9 mouse cellular contexts compared by ENCODE assay signal in the genomic region with DNA sequence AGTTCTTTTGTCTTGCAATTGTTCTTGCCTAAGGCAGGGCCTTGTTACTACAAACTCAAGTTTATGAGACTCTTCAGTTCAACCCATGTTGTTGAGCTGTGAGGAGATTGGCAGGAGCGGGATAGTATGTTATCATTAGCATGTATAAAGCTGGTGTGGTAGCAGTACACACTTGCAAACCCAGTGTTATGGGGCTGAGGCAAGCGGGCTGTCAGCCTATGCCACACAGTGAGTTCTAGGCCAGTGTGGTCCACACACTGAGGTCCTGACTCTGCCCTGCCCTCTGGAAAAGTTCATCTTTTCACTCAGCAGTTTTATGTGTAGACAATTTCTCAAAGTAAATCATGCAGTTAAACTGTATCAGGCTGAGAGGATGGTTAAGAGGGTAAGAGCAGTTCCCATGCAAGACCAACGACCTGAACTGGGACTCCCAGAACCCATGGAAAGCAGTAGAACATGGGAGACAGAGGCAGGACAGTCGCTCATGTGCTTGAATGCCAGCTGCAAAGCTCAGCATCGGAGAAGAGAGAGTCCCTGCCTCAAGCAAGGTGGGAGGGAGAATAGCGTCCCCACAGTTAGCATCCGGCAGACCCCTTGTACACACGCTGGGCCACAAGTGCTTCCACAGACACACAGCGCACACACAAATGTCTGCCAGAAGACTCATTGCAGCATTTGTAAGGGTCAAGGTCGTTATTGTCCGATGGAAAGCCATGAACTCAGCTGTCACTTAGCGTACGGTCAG. TPM values are rescaled to one million over a fixed set of nuclear protein-coding genes. Genes with fewer than 3 reads are reported as not detected.
DNase-seq lines count a peak whose midpoint lies in the region; ATAC-seq and TF ChIP-seq lines count a peak whose summit lies in the region.
"Had no signal": no experiment of that assay in that cellular context is flagged by ENCODE, and none has a peak within 500 bp of the region (broad histone marks: within the 10 kb centered on the region; RNA-seq: fewer than 3 reads in every experiment).

No protein-coding gene starts in this region.

- no peak for TF ChIP-seq POLR2A in heart, adult 2 months (IDR thresholded peaks at IDR 0.05; ENCODE audit: insufficient read depth, low read depth, low read length)

- peak overlapping the region; percentile 90; the same call in 1 of the 2 replicates for H3K9ac ChIP-seq in forebrain, embryonic 12.5 days
- H3K9ac ChIP-seq in neural tube, embryonic 14.5 days (replicated peaks; ENCODE audit: low read depth, low read length) = no peak overlapping the region
- no peak overlapping the region for H3K9ac ChIP-seq in heart, adult 2 months (ENCODE audit: low read depth, low read length)

- DNase-seq in left cerebral cortex, adult 2 months (ENCODE audit: extremely low spot score in 1 of 2, low spot score in 2 of 2) = no peak
- DNase-seq in left cerebral cortex, adult 11 months (ENCODE audit: low spot score) = no peak
- DNase-seq in limb, embryonic 10.5 days (ENCODE audit: low spot score) = peak; percentile 21
- no peak for DNase-seq in layer of hippocampus, adult 18-20 months (ENCODE audit: low spot score in 2 of 2)
- no peak for DNase-seq in heart, adult 2 months
- DNase-seq: left cerebral cortex, postnatal 4 days had no signal

- no peak for TF ChIP-seq EP300 in heart, adult 2 months (IDR thresholded peaks at IDR 0.05; ENCODE audit: insufficient read depth, low read depth, low read length)

- no peak for TF ChIP-seq CTCF in left cerebral cortex, adult 2 months (IDR thresholded peaks at IDR 0.05)
- no peak for TF ChIP-seq CTCF in heart, adult 2 months (IDR thresholded peaks at IDR 0.05)

- no peak for ATAC-seq in forebrain, embryonic 12.5 days (ENCODE audit: low FRiP score)
- no peak for ATAC-seq in neural tube, embryonic 14.5 days (ENCODE audit: low read depth)

- H3K79me2 ChIP-seq in heart, adult 2 months (replicated peaks; ENCODE audit: control insufficient read depth, insufficient read depth, low read length) = no peaks in the 10 kb centered on the region

- intact Hi-C loops in left cerebral cortex, adult 2 months (cut with DNase I) = no loop called here
- intact Hi-C loops in heart, adult 2 months (cut with DNase I) = no loop called here

- H3K27me3 ChIP-seq in forebrain, embryonic 12.5 days = no peaks in the 10 kb centered on the region
- H3K27me3 ChIP-seq in limb, embryonic 10.5 days (ENCODE audit: low read depth, poor library complexity, severe bottlenecking) = peaks cover 7% of the 10 kb centered on the region; the same call in 1 of the 2 replicates
- H3K27me3 ChIP-seq in neural tube, embryonic 14.5 days (ENCODE audit: control insufficient read depth, insufficient read depth, low read length) = no peaks in the 10 kb centered on the region
- H3K27me3 ChIP-seq in heart, adult 2 months (ENCODE audit: control insufficient read depth, insufficient read depth, low read length) = no peaks in the 10 kb centered on the region

- no peaks in the 10 kb centered on the region for H3K36me3 ChIP-seq in forebrain, embryonic 12.5 days (replicated peaks)
- H3K36me3 ChIP-seq in limb, embryonic 10.5 days = no peaks in the 10 kb centered on the region
- no peaks in the 10 kb centered on the region for H3K36me3 ChIP-seq in neural tube, embryonic 14.5 days (ENCODE audit: control insufficient read depth, insufficient read depth, low read length)
- no peaks in the 10 kb centered on the region for H3K36me3 ChIP-seq in heart, adult 2 months (ENCODE audit: control insufficient read depth, insufficient read depth, low read length)
- H3K36me3 ChIP-seq: G1E had no signal

- H3K4me2 ChIP-seq in forebrain, embryonic 12.5 days = peak overlapping the region; percentile 89
- peak overlapping the region; percentile 67; the same call in 1 of the 2 replicates for H3K4me2 ChIP-seq in neural tube, embryonic 14.5 days (ENCODE audit: low read depth, low read length)

- H3K9me3 ChIP-seq in forebrain, embryonic 12.5 days = no peaks in the 10 kb centered on the region
- no peaks in the 10 kb centered on the region for H3K9me3 ChIP-seq in limb, embryonic 10.5 days (replicated peaks)
- H3K9me3 ChIP-seq in neural tube, embryonic 14.5 days (ENCODE audit: control insufficient read depth, low read length) = no peaks in the 10 kb centered on the region
- H3K9me3 ChIP-seq: G1E had no signal

- 88% methylated on average over 13 of the region's 13 CpGs for WGBS in forebrain, embryonic 12.5 days
- 90% methylated on average over 13 of the region's 13 CpGs for whole genome bisulfite sequencing in limb, embryonic 10.5 days
- 85% methylated on average over 13 of the region's 13 CpGs for WGBS in neural tube, embryonic 14.5 days
- WGBS in heart, adult 2 months = 93% methylated on average over 13 of the region's 13 CpGs

- peak overlapping the region; percentile 84; the same call in 1 of the 2 replicates for H3K4me3 ChIP-seq in left cerebral cortex, adult 2 months
- H3K4me3 ChIP-seq in forebrain, embryonic 12.5 days (replicated peaks) = peak overlapping the region; percentile 70
- H3K4me3 ChIP-seq in limb, embryonic 10.5 days = peak overlapping the region; percentile 87
- H3K4me3 ChIP-seq in neural tube, embryonic 14.5 days (ENCODE audit: low read depth, low read length) = peak overlapping the region; percentile 61
- H3K4me3 ChIP-seq in heart, adult 2 months = no peak overlapping the region

- no peak overlapping the region for H3K27ac ChIP-seq in left cerebral cortex, adult 2 months
- H3K27ac ChIP-seq in forebrain, embryonic 12.5 days = no peak overlapping the region
- no peak overlapping the region for H3K27ac ChIP-seq in limb, embryonic 10.5 days
- H3K27ac ChIP-seq in neural tube, embryonic 14.5 days (ENCODE audit: low read depth, low read length) = no peak overlapping the region
- no peak overlapping the region; the same call in 1 of the 2 replicates for H3K27ac ChIP-seq in heart, adult 2 months

- peaks cover 25% of the 10 kb centered on the region for H3K4me1 ChIP-seq in forebrain, embryonic 12.5 days
- H3K4me1 ChIP-seq in limb, embryonic 10.5 days = peaks cover 23% of the 10 kb centered on the region
- H3K4me1 ChIP-seq in neural tube, embryonic 14.5 days (ENCODE audit: control insufficient read depth, insufficient read depth, low read length) = peaks cover 19% of the 10 kb centered on the region; the same call in 1 of the 2 replicates
- H3K4me1 ChIP-seq in heart, adult 2 months (ENCODE audit: control insufficient read depth, insufficient read depth, low read length) = peaks cover 3% of the 10 kb centered on the region

RNA-seq across cellular contexts. Expression of gene Slc36a4, which starts 1.5 kb away (rescaled TPM):
- total RNA-seq in left cerebral cortex, adult 2 months (2021) = 10 to 100 TPM; 44.5 to 46.7 TPM
- polyA plus RNA-seq in forebrain, embryonic 12.5 days (2016; fragmentation: Nextera tagmentation; extraction: Ambion mirVana) = 22.3 and 24.4 TPM in 2 replicates
- 12.1 and 17.8 TPM in 2 replicates for polyA plus RNA-seq in limb, embryonic 10.5 days (2016; fragmentation: Nextera tagmentation; extraction: Ambion mirVana)
- 36.5 and 57.4 TPM in 2 replicates for polyA plus RNA-seq in neural tube, embryonic 14.5 days (2014; fragmentation: Nextera tagmentation; extraction: Ambion mirVana)
- 10 to 100 TPM; 42.4 to 47.4 TPM for total RNA-seq in layer of hippocampus, adult 18-20 months (2021)
- 1 to 10 TPM; 6.9 to 7.4 TPM for total RNA-seq in heart, adult 2 months (2021)
- polyA plus RNA-seq in heart, adult 2 months (2012; rRNA removed) = 3.3 and 7.9 TPM in 2 replicates
- polyA plus RNA-seq: G1E had no signal
